Mouse (Mus musculus) kidney, adult 2 months (tissue): ENCODE results near the gene Gm20662. TPM values are rescaled to one million over a fixed set of nuclear protein-coding genes. Genes with fewer than 3 reads are reported as not detected.

ENCODE experiments used
- DNase-seq: peaks from one replicate; pipeline ENCODE4 v3.0.0; 2021
- H3K27ac ChIP-seq: fragments of 200-500 bp; 2 replicates; pipeline ENCODE4 v1.5.1; 2012; ENCODE audit warnings: low read depth, low read length, control low read depth, inconsistent platforms; ENCODE audit not compliant: insufficient read depth
- H3K27me3 ChIP-seq: fragments of 200-500 bp; replicated peaks from 2 replicates; pipeline ENCODE4 v1.6.1; 2012; ENCODE audit warnings: mild to moderate bottlenecking, moderate library complexity, low read length, inconsistent platforms; ENCODE audit not compliant: control insufficient read depth, insufficient read depth
- H3K36me3 ChIP-seq: fragments of 200-500 bp; 2 replicates; pipeline ENCODE4 v1.6.1; 2012; ENCODE audit warnings: mild to moderate bottlenecking, moderate library complexity, low read length, inconsistent platforms; ENCODE audit not compliant: control insufficient read depth, insufficient read depth
- H3K4me1 ChIP-seq: fragments of 200-500 bp; 2 replicates; pipeline ENCODE4 v1.6.1; 2011; ENCODE audit warnings: low read length; ENCODE audit not compliant: control insufficient read depth, insufficient read depth
- H3K4me3 ChIP-seq: fragments of 200-500 bp; 2 replicates; pipeline ENCODE4 v1.5.1; 2011; ENCODE audit warnings: mild to moderate bottlenecking, low read depth, low read length, control low read depth; ENCODE audit not compliant: insufficient read depth
- CTCF ChIP-seq: fragments of 200-500 bp; conservative IDR thresholded peaks from 2 replicates; pipeline ENCODE4 v1.5.1; 2011; ENCODE audit warnings: low read depth, mild to moderate bottlenecking, control low read depth, low read length, moderate library complexity, mixed read lengths; ENCODE audit not compliant: insufficient read depth, insufficient read length
- POLR2A ChIP-seq: fragments of 200-500 bp; IDR thresholded peaks from one replicate; pipeline ENCODE4 v1.6.1; 2011; ENCODE audit warnings: low read depth, low read length, control low read depth
- WGBS: fragments of 180-500 bp; shearing (Covaris S2); methylation state at CpG from one replicate; pipeline ENCODE4 v1.1.7; 2018; 5-methylcytosine and 5-hydroxymethylcytosine counted together
- polyA plus RNA-seq: library from polyadenylated mRNA; depleted of rRNA; stranded (reverse); fragments of >200 nt; gene quantifications from 2 replicates; pipeline ENCODE4 v1.2.3, GENCODE M21; 2012; rRNA removed

The Gm20662 gene
- polyA plus RNA-seq, 1 experiment: 0.55 TPM

DNA sequence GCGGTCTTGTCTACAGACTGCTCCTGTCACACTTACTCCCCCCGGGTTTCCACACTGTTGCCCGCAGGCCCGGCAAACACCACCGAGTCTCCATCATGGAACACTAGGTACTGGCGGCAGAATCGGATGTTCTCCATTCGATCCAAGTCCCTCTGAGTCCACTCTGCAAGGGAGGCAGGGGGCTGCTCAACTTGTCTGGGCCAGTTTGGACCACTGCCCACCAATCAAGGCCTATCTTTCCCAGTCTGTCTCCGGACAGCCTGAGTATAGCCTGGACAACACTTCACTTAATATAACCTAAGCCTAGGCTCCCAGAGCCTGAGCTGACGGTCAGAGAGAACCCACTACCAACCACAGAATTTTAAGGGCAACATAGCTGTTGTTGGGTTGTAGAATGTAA lies 97.4 kb downstream of the Gm20662 start:
- Histone ChIP-seq H3K4me1 (peaks cover 15% of the 10 kb centered on the region), H3K36me3 (peaks cover 3% of the 10 kb centered on the region), H3K4me3 (peak overlapping the region; percentile 83), H3K27ac (peak overlapping the region; percentile 74), H3K27me3 (no peaks in the 10 kb centered on the region)
- DNase-seq: no peak
- no peak for TF ChIP-seq CTCF
- no peak for TF ChIP-seq POLR2A
- 34% methylated on average over 10 of the region's 10 CpGs for WGBS

DNA sequence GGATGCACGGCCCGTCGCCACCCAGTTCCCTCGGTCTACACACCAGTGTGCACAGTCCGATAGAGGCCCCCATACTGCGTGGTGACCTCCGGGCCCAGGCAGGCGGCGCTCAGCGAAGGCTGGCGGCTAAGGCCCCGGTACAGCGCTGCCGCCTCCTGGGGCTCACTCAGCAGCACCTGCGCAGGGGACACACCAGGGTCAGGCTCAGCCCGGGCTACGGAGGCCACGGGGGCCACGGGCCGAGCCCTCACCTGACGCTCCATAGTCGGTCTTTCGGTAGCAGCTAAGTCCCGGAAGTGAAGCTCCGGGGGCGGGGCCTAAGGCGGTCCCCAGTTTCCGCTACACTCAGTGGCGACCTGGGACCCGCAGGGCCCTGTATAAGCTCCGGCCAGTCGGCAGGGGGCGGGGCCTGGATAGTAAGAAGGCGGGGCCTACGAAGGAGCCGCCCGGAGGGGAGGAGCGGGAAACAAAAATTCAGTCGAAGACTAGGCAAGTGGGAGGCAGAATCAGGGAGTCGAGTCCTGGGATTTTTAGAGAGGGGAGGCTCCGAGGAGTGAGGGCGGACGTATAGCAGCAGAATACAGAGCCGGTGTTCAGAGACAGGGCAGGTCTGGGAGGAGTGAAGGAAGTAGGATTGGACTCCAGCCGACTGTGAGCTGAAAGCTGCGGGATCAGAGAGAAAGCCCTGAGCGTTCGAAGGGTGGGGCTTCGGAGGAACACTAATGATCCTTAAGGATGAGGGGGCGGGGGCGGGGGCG lies 98.2 kb downstream of the Gm20662 start, which contains the start of gene Apeh:
Gene Apeh, minus strand, starts transcription at position 423 of the 758 bp plus-strand sequence.
- H3K36me3 ChIP-seq: peaks cover under 1% of the 10 kb centered on the region
- WGBS: under 1% methylated on average over 52 of the region's 52 CpGs
- no peak for TF ChIP-seq CTCF
- peaks cover 15% of the 10 kb centered on the region for H3K4me1 ChIP-seq
- DNase-seq: peak; percentile 98
- no peaks in the 10 kb centered on the region for H3K27me3 ChIP-seq
- H3K27ac ChIP-seq: peak within 1 kb of the TSS; percentile 74
- H3K4me3 ChIP-seq: peak within 1 kb of the TSS; percentile 83

Other genes with a start within 250 kb of the Gm20662 start
- gene Rbm5, start 225.4 kb upstream of the Gm20662 start, polyA plus RNA-seq: 43.8 and 51.5 TPM in 2 replicates
- 13.0 and 14.2 TPM in 2 replicates for gene Rbm6, start 123.1 kb upstream of the Gm20662 start, polyA plus RNA-seq
- gene Mon1a, start 108.2 kb upstream of the Gm20662 start, polyA plus RNA-seq: 34.9 and 42.5 TPM in 2 replicates
- 1.2 and 2.8 TPM in 2 replicates for gene Mst1r, start 89.5 kb upstream of the Gm20662 start, polyA plus RNA-seq
- 0.05 and 0.11 TPM in 2 replicates for gene Actl11, start 67.9 kb upstream of the Gm20662 start, polyA plus RNA-seq
- not detected in 2 replicates for gene Camkv, start 60.7 kb upstream of the Gm20662 start, polyA plus RNA-seq
- 0.26 and 0.28 TPM in 2 replicates for gene Traip, start 46.2 kb upstream of the Gm20662 start, polyA plus RNA-seq
- gene Uba7, start 20.8 kb upstream of the Gm20662 start, polyA plus RNA-seq: 42.4 and 43.0 TPM in 2 replicates
- 0.11 and 0.14 TPM in 2 replicates for gene Gm20661, start 13.3 kb upstream of the Gm20662 start, polyA plus RNA-seq
- 7.9 and 10.0 TPM in 2 replicates for gene Inka1, start 10.5 kb upstream of the Gm20662 start, polyA plus RNA-seq
- gene Cdhr4, start 3.9 kb upstream of the Gm20662 start, polyA plus RNA-seq: 0.94 and 2.6 TPM in 2 replicates
- 78.9 and 79.0 TPM in 2 replicates for gene Ip6k1, start 6.2 kb downstream of the Gm20662 start, polyA plus RNA-seq
- 14.0 and 16.0 TPM in 2 replicates for gene Gmppb, start 52.9 kb downstream of the Gm20662 start, polyA plus RNA-seq
- gene Amigo3, start 56.8 kb downstream of the Gm20662 start, polyA plus RNA-seq: 1.2 and 1.3 TPM in 2 replicates
- gene Mst1, start 84.1 kb downstream of the Gm20662 start, polyA plus RNA-seq: 0.31 and 0.39 TPM in 2 replicates
- 92.1 and 106 TPM in 2 replicates for gene Rnf123, start 87.0 kb downstream of the Gm20662 start, polyA plus RNA-seq
- gene Apeh, start 98.3 kb downstream of the Gm20662 start, polyA plus RNA-seq: 299 and 327 TPM in 2 replicates
- gene Bsn, start 194.0 kb downstream of the Gm20662 start, polyA plus RNA-seq: 0.15 and 0.17 TPM in 2 replicates